Mouse (Mus musculus) hindlimb bud, embryonic 11.5 days (tissue): Measurements from ENCODE around the gene Sacs.
"Not testable (repeated sequence)": the region's sequence is repeated elsewhere in the genome, so short reads cannot be mapped to it uniquely, and the experiment has no call there.

Experiments used
- DNase-seq: peaks from one replicate; pipeline ENCODE4 v3.0.0-alpha.2; 2012; ENCODE audit warnings: low read depth, low spot score; ENCODE audit errors: extremely low spot score

Sacs gene

GRCm38 (mm10) chr14:61137994-61138726 is at the start of gene Sacs:
Sacs (plus strand) TSS chr14:61138457.
- no peak for DNase-seq

GRCm38 (mm10) chr14:61090955-61091354 is 47.3 kb upstream of the Sacs start:
- no peak for DNase-seq

- DNase-seq, result no peak
Measured at GRCm38 (mm10) chr14:61092073-61092472, 46.2 kb upstream of the Sacs start.

GRCm38 (mm10) chr14:61097974-61098625 is 40.2 kb upstream of the Sacs start:
- no peak for DNase-seq

- no peak for DNase-seq
Measured at GRCm38 (mm10) chr14:61100736-61101135, 37.5 kb upstream of the Sacs start.

- no peak for DNase-seq
Measured at GRCm38 (mm10) chr14:61106404-61106803, 31.9 kb upstream of the Sacs start.

- no peak for DNase-seq
Measured at GRCm38 (mm10) chr14:61108625-61109024, 29.6 kb upstream of the Sacs start.

- DNase-seq, result peak; percentile 50
Measured at GRCm38 (mm10) chr14:61112404-61112803, 25.9 kb upstream of the Sacs start.

GRCm38 (mm10) chr14:61124755-61125154 is 13.5 kb upstream of the Sacs start:
- DNase-seq, result no peak

GRCm38 (mm10) chr14:61125201-61125600 is 13.1 kb upstream of the Sacs start:
- DNase-seq, result no peak

- DNase-seq, result not testable (repeated sequence)
Measured at GRCm38 (mm10) chr14:61127365-61127764, 10.9 kb upstream of the Sacs start.

- DNase-seq, result no peak
Measured at GRCm38 (mm10) chr14:61128961-61129507, 9.2 kb upstream of the Sacs start.

- no peak for DNase-seq
Measured at GRCm38 (mm10) chr14:61132556-61132955, 5.7 kb upstream of the Sacs start.

GRCm38 (mm10) chr14:61134381-61135030 is 3.8 kb upstream of the Sacs start:
- DNase-seq, result no peak

- no peak for DNase-seq
Measured at GRCm38 (mm10) chr14:61137410-61137809, 847 bp upstream of the Sacs start.

GRCm38 (mm10) chr14:61138727-61139067 is 440 bp downstream of the Sacs start:
- no peak for DNase-seq

- DNase-seq, result no peak
Measured at GRCm38 (mm10) chr14:61143358-61143757, 5.1 kb downstream of the Sacs start.

GRCm38 (mm10) chr14:61143869-61144268 is 5.6 kb downstream of the Sacs start:
- DNase-seq, result peak; percentile 47

GRCm38 (mm10) chr14:61150416-61150815 is 12.2 kb downstream of the Sacs start:
- not testable (repeated sequence) for DNase-seq

GRCm38 (mm10) chr14:61154900-61155585 is 16.8 kb downstream of the Sacs start:
- DNase-seq, result no peak

- no peak for DNase-seq
Measured at GRCm38 (mm10) chr14:61155687-61156086, 17.4 kb downstream of the Sacs start.
